Mouse (Mus musculus) olfactory bulb, adult 2 months (tissue): Measurements from ENCODE around the gene Tcap.

Source experiments
- CTCF ChIP-seq: fragments of 200-500 bp; IDR thresholded peaks from 2 replicates; pipeline ENCODE4 v1.5.1; 2012; ENCODE audit warnings: low read depth, mild to moderate bottlenecking, low read length, moderate library complexity; ENCODE audit not compliant: insufficient read depth
- POLR2A ChIP-seq: fragments of 200-500 bp; IDR thresholded peaks from 2 replicates; pipeline ENCODE4 v1.6.1; 2012; ENCODE audit warnings: mild to moderate bottlenecking, low read depth, low read length, moderate library complexity; ENCODE audit not compliant: insufficient read depth

GRCm38 (mm10) chr11:98379379-98379778 is 4.2 kb upstream of the Tcap start:
- TF ChIP-seq CTCF (no peak), POLR2A (no peak)
